Mouse (Mus musculus): Measurements from ENCODE around the gene Cldn34b3.
"Not testable (repeated sequence)": the region's sequence is repeated elsewhere in the genome, so short reads cannot be mapped to it uniquely, and the experiment has no call there.

Cldn34b3 gene

DNA sequence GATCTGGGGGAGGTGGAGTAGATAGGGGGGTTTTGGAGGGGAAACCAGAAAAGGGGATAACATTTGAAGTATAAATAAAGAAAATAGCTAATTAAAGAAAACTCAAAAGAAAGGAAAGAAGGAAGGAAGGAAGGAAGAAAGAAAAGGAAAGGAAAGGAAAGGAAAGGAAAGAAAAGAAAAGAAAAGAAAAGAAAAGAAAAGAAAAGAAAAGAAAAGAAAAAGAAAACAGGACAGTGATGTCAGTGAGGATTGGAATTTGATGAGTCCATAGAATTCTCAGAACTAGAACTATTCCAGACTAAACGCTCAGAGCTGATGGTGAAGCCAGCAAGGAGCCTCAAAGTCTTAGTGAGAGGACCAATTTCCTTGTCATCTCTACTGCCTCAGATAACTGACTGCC, at the start of gene Cldn34b3:
Gene Cldn34b3 (plus strand): TSS at position 301 of the 400 bp plus-strand sequence.
- not testable (repeated sequence) for DNase-seq

All from cerebellum, postnatal 10 days (tissue).